Mouse (Mus musculus) stomach, postnatal 0 days (tissue): ENCODE data around the gene Peak1.
"Not testable (repeated sequence)": the region's sequence is repeated elsewhere in the genome, so short reads cannot be mapped to it uniquely, and the experiment has no call there.

Source experiments
- CTCF ChIP-seq: IDR thresholded peaks from 2 replicates; pipeline ENCODE4 v1.5.1; 2016; ENCODE audit warnings: antibody characterized with exemption, low read depth, mild to moderate bottlenecking, moderate library complexity
- EP300 ChIP-seq: optimal IDR thresholded peaks from 2 replicates; pipeline ENCODE3; 2016; ENCODE audit warnings: antibody characterized with exemption

DNA sequence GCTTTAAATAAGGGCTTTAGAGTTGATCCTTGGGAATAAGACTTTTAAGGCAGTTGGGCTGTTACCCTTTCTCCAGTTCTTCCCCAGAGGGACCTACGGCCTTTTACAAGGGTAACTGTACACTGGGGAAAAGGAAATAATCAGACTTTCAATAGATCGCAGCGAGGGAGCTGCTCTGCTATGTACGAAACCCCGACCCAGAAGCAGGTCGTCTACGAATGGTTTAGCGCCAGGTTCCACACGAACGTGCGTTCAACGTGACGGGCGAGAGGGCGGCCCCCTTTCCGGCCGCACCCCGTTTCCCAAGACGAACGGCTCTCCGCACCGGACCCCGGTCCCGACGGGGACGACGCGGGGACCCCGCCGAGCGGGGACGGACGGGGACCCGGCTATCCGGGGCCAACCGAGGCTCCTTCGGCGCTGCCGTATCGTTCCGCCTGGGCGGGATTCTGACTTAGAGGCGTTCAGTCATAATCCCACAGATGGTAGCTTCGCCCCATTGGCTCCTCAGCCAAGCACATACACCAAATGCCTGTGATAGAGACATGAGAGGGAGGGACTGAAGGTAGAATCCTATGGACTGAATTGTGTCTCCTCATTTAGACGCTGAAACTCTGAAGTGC lies 194.3 kb downstream of the Peak1 start:
- not testable (repeated sequence) for TF ChIP-seq CTCF, EP300
